Mouse (Mus musculus) urinary bladder, postnatal 4 days (tissue): ENCODE results near the gene Six3.

Experiments
- DNase-seq, 2 experiments: peaks; one replicate each; pipeline ENCODE4 v3.0.0; 2021 to 2022; ENCODE audit warnings: low spot score in 2 of 2

Gene Six3

DNA sequence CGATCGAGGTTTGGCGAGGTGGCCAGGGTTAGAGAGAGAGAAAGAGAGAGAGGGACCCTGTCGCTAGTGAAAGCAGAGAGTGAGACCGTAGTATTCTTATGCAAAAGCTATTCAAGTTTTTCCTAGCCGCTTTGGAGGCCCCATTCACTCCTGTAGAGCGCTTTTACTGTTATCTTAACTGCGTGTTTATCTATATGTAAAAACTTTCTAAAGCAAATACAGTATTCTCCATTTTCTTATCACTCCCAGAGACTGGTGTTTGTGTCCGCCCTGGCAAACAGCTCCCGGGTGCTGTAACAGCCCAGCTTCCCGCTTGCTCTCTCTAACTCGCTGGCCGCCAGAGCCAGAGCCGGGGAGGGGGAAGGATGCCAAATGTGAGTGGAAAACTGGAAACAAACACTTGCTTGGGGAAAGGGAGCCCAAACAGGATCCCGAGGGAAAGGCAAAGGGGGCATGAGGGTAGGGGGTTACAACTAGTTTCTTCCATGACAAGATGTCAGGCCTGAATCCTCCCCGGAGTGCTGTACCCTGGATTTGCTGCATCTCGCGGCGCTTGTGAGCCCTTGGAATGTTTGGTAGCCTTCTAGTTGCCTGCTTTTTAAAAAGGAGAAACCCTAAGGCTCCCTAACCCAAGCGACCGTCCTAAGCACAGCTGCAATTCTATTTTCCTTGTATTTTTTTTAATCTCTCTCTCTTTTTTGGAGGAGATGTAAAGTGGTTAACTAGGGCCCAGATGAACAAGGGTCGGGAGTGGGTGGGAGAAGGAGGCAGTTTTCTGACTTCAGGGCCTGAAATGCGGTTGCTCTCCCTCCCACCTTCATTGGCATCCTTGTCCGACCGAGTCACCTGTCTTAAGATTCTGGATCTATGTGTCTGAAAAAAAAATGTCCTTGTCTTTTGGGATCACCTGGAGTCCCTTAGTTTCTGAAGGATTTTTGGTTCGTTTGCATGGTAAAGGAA is 11.9 kb downstream of the Six3 start:
- DNase-seq = peak in 1 of 2 experiments; percentile 58

GRCm38 (mm10) chr17:85626091-85626860 is 12.9 kb downstream of the Six3 start:
- DNase-seq = peak in 1 of 2 experiments; percentile 58

DNA sequence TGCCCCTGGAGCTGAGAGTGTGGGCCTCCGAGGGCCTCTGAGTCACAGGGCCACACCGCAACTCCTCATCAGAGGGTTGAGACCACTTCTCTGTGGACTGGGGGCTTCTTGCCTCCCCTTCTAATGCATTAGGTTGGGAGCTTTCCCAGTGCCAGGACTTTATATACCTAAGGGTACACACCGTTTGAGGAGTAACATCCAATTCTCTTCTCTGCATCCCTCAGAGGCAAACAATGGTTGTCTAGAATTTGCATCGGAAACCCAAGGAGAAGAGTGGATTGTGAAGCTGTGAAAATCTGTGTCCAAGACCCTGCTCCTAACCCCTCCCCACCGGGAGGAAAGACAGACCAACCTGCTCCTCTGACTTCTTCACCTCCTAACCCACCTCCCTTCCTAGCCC is 14.3 kb downstream of the Six3 start:
- DNase-seq = no peak

GRCm38 (mm10) chr17:85628811-85629210 is 15.4 kb downstream of the Six3 start:
- no peak for DNase-seq

GRCm38 (mm10) chr17:85629396-85629795 is 16.0 kb downstream of the Six3 start:
- DNase-seq = no peak

GRCm38 (mm10) chr17:85630296-85631050 is 17.1 kb downstream of the Six3 start:
- peak in 1 of 2 experiments; percentile 41 for DNase-seq

DNA sequence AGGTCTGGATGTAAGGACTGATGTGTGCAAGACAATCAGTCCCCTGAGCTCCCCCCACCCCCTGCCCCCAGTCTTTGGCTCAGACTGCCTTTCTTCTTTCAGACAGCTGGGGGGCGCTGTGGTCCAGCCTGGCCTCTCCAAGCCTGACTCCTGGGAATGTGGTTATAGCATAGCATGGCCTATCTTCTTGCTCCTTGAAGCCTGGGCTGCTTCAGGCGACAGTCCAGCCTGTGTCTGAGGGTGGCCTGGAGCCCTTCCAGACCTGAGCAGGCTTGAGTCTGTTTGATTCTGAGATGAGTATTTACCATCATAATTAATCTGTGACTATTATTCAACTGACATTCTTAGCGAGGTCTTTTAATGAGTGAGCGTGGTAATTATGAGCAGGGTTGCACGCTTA is 17.7 kb downstream of the Six3 start:
- no peak for DNase-seq

GRCm38 (mm10) chr17:85633619-85634018 is 20.2 kb downstream of the Six3 start:
- DNase-seq = peak; percentile 59 to 85

GRCm38 (mm10) chr17:85637876-85638275 is 24.5 kb downstream of the Six3 start:
- no peak for DNase-seq

DNA sequence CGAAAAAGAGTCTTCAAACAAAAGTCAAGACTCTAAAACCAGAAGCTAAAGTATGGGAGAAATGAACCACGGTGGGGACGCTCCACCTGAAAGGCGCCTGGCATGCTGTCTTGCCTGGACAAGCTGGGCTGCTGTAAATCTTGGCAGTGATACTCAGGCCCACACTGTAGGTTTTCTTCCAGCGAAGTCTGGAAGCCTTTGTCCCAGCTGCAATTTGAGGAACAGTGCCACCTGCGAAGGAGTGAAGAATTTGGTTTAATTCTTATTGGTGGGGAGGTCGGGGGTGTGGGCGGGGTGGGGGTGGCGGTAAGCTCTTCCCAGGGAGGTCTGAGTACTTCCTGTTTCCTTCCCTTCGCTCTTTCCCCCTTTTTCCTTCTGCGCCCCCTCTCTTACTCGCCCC is 31.9 kb downstream of the Six3 start:
- no peak for DNase-seq

DNA sequence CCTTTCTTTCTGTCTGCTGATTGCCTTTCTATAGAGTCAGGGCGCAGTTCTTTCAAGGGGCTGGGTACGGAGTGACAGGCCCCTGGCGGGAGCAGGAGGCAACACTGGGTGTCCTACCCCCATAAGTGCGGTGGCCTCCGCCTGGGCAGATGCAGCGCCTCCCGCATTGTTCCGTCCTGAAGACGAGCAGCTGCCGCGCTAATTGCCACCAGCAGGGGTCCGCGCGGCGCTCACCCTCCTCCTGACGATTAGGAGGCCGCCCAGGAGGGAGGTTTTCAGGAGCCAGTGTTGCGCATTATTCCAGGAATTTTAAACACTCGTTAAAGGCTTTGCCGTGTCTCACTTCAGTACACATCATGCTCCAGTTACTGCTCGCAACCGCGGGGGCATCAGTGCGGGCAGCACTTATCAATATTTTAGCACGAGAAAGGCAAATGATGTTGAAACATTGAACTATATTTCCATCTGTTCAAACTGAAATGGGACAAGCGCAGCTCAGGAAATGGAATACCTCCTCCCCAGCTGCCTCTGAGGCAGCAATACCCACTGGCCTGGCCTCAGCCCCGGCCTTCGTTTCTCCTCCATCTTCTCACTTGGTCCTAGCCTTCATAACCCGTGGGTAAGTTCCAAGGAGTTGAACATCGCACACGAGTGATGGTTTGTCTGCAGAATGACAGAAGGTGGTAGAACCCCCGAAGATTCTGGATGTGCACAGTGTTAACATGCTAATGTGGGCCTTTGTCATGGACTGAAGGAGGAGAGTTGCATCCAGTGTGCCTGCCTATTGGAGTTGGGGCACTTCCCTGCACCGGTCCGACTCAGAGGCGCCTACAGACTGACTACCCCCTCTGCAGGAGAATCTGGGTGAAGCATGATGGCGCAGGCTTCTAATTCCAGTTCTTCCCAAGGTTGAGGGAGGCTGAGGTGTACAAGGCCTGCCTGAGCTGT is 32.6 kb downstream of the Six3 start:
- DNase-seq = peak; percentile 30 to 67

DNA sequence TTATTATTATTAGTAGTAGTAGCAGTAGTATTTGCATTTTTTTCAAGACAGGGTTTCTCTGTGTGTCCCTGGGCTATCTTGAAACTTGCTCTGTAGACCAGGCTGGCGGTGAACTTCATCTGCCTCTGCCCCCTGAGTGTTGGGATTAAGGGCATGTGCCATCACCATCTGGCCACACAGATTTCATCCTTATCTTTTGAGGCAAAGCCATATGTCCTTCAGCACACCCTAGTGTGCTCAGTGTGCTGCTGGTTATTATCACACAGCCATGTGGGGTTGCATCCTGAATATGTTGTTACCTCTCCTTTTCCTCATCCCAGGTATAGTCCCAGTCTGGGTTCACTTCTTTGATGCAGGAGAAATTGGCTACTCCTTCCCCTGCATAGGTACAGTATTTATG is 46.6 kb downstream of the Six3 start:
- no peak for DNase-seq

GRCm38 (mm10) chr17:85661521-85661920 is 48.1 kb downstream of the Six3 start:
- no peak for DNase-seq

GRCm38 (mm10) chr17:85664202-85664601 is 50.8 kb downstream of the Six3 start:
- no peak for DNase-seq

- peak; percentile 50 to 73 for DNase-seq
These were observed 51.4 kb downstream of the Six3 start for GRCm38 (mm10) chr17:85664618-85665320.
